Mouse (Mus musculus): ENCODE results near the gene Golga7b. TPM values are rescaled to one million over a fixed set of nuclear protein-coding genes. Genes with fewer than 3 reads are reported as not detected.

Gene Golga7b
- polyA plus RNA-seq, 1 experiment from 2014 or later, result 7.7 TPM

GRCm38 (mm10) chr19:42307019-42307418 is 59.6 kb downstream of the Golga7b start:
- no peak overlapping the region for H3K27ac ChIP-seq (replicated peaks)
- H3K36me3 ChIP-seq, result no peaks in the 10 kb centered on the region
- 0 out of 2 replicates have a peak, but pooled peaks cover 5% of the 10 kb centered on the region for H3K27me3 ChIP-seq
- WGBS, result 14% methylated on average over 8 of the region's 8 CpGs
- H3K9me3 ChIP-seq, result no peaks in the 10 kb centered on the region
- H3K9ac ChIP-seq (replicated peaks), result no peak overlapping the region
- no peak overlapping the region for H3K4me3 ChIP-seq
- ATAC-seq (ENCODE audit: low FRiP score, low read depth), result no peak
- H3K4me2 ChIP-seq (replicated peaks), result no peak overlapping the region
- H3K4me1 ChIP-seq, result peaks cover 34% of the 10 kb centered on the region

GRCm38 (mm10) chr19:42308931-42309330 is 61.6 kb downstream of the Golga7b start:
- Histone ChIP-seq H3K27ac (replicated peaks) (no peak overlapping the region), H3K4me3 (no peak overlapping the region), H3K36me3 (no peaks in the 10 kb centered on the region), H3K9ac (replicated peaks) (no peak overlapping the region), H3K27me3 (0 out of 2 replicates have a peak, but pooled peaks cover 3% of the 10 kb centered on the region), H3K9me3 (no peaks in the 10 kb centered on the region), H3K4me1 (peaks cover 23% of the 10 kb centered on the region), H3K4me2 (replicated peaks) (no peak overlapping the region)
- no peak for ATAC-seq (ENCODE audit: low FRiP score, low read depth)
- WGBS, result 88% methylated on average over 12 of the region's 12 CpGs

GRCm38 (mm10) chr19:42311332-42311731 is 64.0 kb downstream of the Golga7b start:
- 48% methylated on average over 2 of the region's 2 CpGs for whole genome bisulfite sequencing
- no peak overlapping the region for H3K4me2 ChIP-seq (replicated peaks)
- no peaks in the 10 kb centered on the region for H3K27me3 ChIP-seq
- no peaks in the 10 kb centered on the region for H3K36me3 ChIP-seq
- no peak for ATAC-seq (ENCODE audit: low FRiP score, low read depth)
- no peak overlapping the region for H3K4me3 ChIP-seq
- H3K9me3 ChIP-seq, result no peaks in the 10 kb centered on the region
- H3K9ac ChIP-seq (replicated peaks), result no peak overlapping the region
- peaks cover 27% of the 10 kb centered on the region for H3K4me1 ChIP-seq
- H3K27ac ChIP-seq (replicated peaks), result no peak overlapping the region

- H3K4me3 ChIP-seq, result no peak overlapping the region
- H3K4me2 ChIP-seq (replicated peaks), result no peak overlapping the region
- H3K27me3 ChIP-seq, result no peaks in the 10 kb centered on the region
- no peaks in the 10 kb centered on the region for H3K36me3 ChIP-seq
- no peak for ATAC-seq (ENCODE audit: low FRiP score, low read depth)
- H3K27ac ChIP-seq (replicated peaks), result no peak overlapping the region
- peaks cover 28% of the 10 kb centered on the region for H3K4me1 ChIP-seq
- H3K9me3 ChIP-seq, result no peaks in the 10 kb centered on the region
- H3K9ac ChIP-seq (replicated peaks), result no peak overlapping the region
- WGBS, result 84% methylated on average over 3 of the region's 3 CpGs
Observed at GRCm38 (mm10) chr19:42312191-42312590, 64.8 kb downstream of the Golga7b start.

GRCm38 (mm10) chr19:42315070-42315679 is 67.8 kb downstream of the Golga7b start:
- ATAC-seq (ENCODE audit: low FRiP score, low read depth), result no peak
- Histone ChIP-seq H3K9me3 (no peaks in the 10 kb centered on the region), H3K4me1 (peaks cover 47% of the 10 kb centered on the region), H3K4me3 (no peak overlapping the region), H3K4me2 (replicated peaks) (no peak overlapping the region), H3K27me3 (peaks cover 11% of the 10 kb centered on the region; the same call in 1 of the 2 replicates), H3K36me3 (no peaks in the 10 kb centered on the region), H3K9ac (replicated peaks) (no peak overlapping the region), H3K27ac (replicated peaks) (no peak overlapping the region)
- 70% methylated on average over 6 of the region's 6 CpGs for WGBS

- ATAC-seq (ENCODE audit: low FRiP score, low read depth), result peak; percentile 48; the same call in 1 of the 2 replicates
Observed at GRCm38 (mm10) chr19:42315914-42316313, 68.5 kb downstream of the Golga7b start.

GRCm38 (mm10) chr19:42316525-42316924 is 69.2 kb downstream of the Golga7b start:
- ATAC-seq (ENCODE audit: low FRiP score, low read depth), result no peak
- WGBS, result 91% methylated on average over 2 of the region's 2 CpGs
- peaks cover 43% of the 10 kb centered on the region for H3K4me1 ChIP-seq

More at GRCm38 (mm10) chr19:42315914-42316313, 68.5 kb downstream of the Golga7b start:
- Histone ChIP-seq H3K4me3 (no peak overlapping the region), H3K36me3 (no peaks in the 10 kb centered on the region), H3K9ac (replicated peaks) (no peak overlapping the region), H3K9me3 (no peaks in the 10 kb centered on the region), H3K27ac (replicated peaks) (no peak overlapping the region), H3K4me1 (peaks cover 47% of the 10 kb centered on the region), H3K27me3 (peaks cover 11% of the 10 kb centered on the region; the same call in 1 of the 2 replicates), H3K4me2 (replicated peaks) (no peak overlapping the region)
- 9% methylated on average over 1 of the region's 1 CpGs for WGBS

GRCm38 (mm10) chr19:42316998-42317397 is 69.6 kb downstream of the Golga7b start:
- H3K4me1 ChIP-seq, result peaks cover 38% of the 10 kb centered on the region
- no peak overlapping the region for H3K4me3 ChIP-seq
- WGBS, result 60% methylated on average over 8 of the region's 8 CpGs
- H3K9me3 ChIP-seq, result no peaks in the 10 kb centered on the region
- no peak overlapping the region for H3K4me2 ChIP-seq (replicated peaks)
- H3K9ac ChIP-seq (replicated peaks), result 0 out of 2 replicates have a peak overlapping the region, but pooled peaks have one; percentile 34
- no peak for ATAC-seq (ENCODE audit: low FRiP score, low read depth)
- H3K36me3 ChIP-seq, result no peaks in the 10 kb centered on the region
- H3K27ac ChIP-seq (replicated peaks), result peak overlapping the region; percentile 25; the same call in 1 of the 2 replicates
- peaks cover 11% of the 10 kb centered on the region; the same call in 1 of the 2 replicates for H3K27me3 ChIP-seq

More at GRCm38 (mm10) chr19:42316525-42316924, 69.2 kb downstream of the Golga7b start:
- Histone ChIP-seq H3K4me3 (no peak overlapping the region), H3K9ac (replicated peaks) (no peak overlapping the region), H3K4me2 (replicated peaks) (no peak overlapping the region), H3K27ac (replicated peaks) (0 out of 2 replicates have a peak overlapping the region, but pooled peaks have one; percentile 25), H3K36me3 (no peaks in the 10 kb centered on the region), H3K27me3 (peaks cover 11% of the 10 kb centered on the region; the same call in 1 of the 2 replicates), H3K9me3 (no peaks in the 10 kb centered on the region)

- WGBS, result 51% methylated on average over 18 of the region's 18 CpGs
- H3K27me3 ChIP-seq, result peaks cover 14% of the 10 kb centered on the region; the same call in 1 of the 2 replicates
- H3K4me3 ChIP-seq, result no peak overlapping the region
- 0 out of 2 replicates have a peak overlapping the region, but pooled peaks have one; percentile 36 for H3K27ac ChIP-seq (replicated peaks)
- no peak overlapping the region for H3K4me2 ChIP-seq (replicated peaks)
- no peak for ATAC-seq (ENCODE audit: low FRiP score, low read depth)
- no peaks in the 10 kb centered on the region for H3K36me3 ChIP-seq
- no peak overlapping the region for H3K9ac ChIP-seq (replicated peaks)
- peaks cover 38% of the 10 kb centered on the region for H3K4me1 ChIP-seq
- no peaks in the 10 kb centered on the region for H3K9me3 ChIP-seq
Observed at GRCm38 (mm10) chr19:42317648-42318425, 70.5 kb downstream of the Golga7b start.

Small RNA genes within 50 kb of the gene (microRNA-seq; reads per million reads assigned to microRNA genes)
- gene Gm26339 (not detected), gene Mir3085 (1.2 reads per million)

Other genes with a start within 250 kb of the Golga7b start
- not detected in 2 replicates for gene Ankrd2, start 211.6 kb upstream of the Golga7b start, polyA plus RNA-seq (2016; fragmentation: Nextera tagmentation; extraction: Ambion mirVana)
- 0.98 and 1.3 TPM in 2 replicates for gene Hoga1, start 202.0 kb upstream of the Golga7b start, polyA plus RNA-seq (2016; fragmentation: Nextera tagmentation; extraction: Ambion mirVana)
- gene 4933411K16Rik, start 195.3 kb upstream of the Golga7b start, polyA plus RNA-seq (2016; fragmentation: Nextera tagmentation; extraction: Ambion mirVana), result not detected in 2 replicates
- 73.5 and 80.5 TPM in 2 replicates for gene Morn4, start 161.2 kb upstream of the Golga7b start, polyA plus RNA-seq (2016; fragmentation: Nextera tagmentation; extraction: Ambion mirVana)
- 36.0 and 36.2 TPM in 2 replicates for gene Pi4k2a, start 157.1 kb upstream of the Golga7b start, polyA plus RNA-seq (2016; fragmentation: Nextera tagmentation; extraction: Ambion mirVana)
- gene Avpi1, start 118.5 kb upstream of the Golga7b start, polyA plus RNA-seq (2016; fragmentation: Nextera tagmentation; extraction: Ambion mirVana), result 9.1 TPM in 2 replicates
- gene Marveld1, start 100.2 kb upstream of the Golga7b start, polyA plus RNA-seq (2016; fragmentation: Nextera tagmentation; extraction: Ambion mirVana), result 4.2 and 4.8 TPM in 2 replicates
- 53.3 and 55.5 TPM in 2 replicates for gene Zfyve27, start 83.6 kb upstream of the Golga7b start, polyA plus RNA-seq (2016; fragmentation: Nextera tagmentation; extraction: Ambion mirVana)
- gene Sfrp5, start 45.3 kb upstream of the Golga7b start, polyA plus RNA-seq (2016; fragmentation: Nextera tagmentation; extraction: Ambion mirVana), result not detected in 2 replicates
- 8.1 TPM in 2 replicates for gene Crtac1, start 184.2 kb downstream of the Golga7b start, polyA plus RNA-seq (2016; fragmentation: Nextera tagmentation; extraction: Ambion mirVana)

Measured in midbrain, embryonic 12.5 days (tissue).